24 mouse cellular contexts compared by ENCODE assay signal in genomic region chr1:159861782-159862474, GRCm38 (mm10).
DNase-seq lines count a peak whose midpoint lies in the region; ATAC-seq lines count a peak whose summit lies in the region.
"Had no signal": no experiment of that assay in that cellular context is flagged by ENCODE, and none has a peak within 500 bp of the region (broad histone marks: within the 10 kb centered on the region; RNA-seq: fewer than 3 reads in every experiment).

No protein-coding gene starts in this region.

- ATAC-seq in limb, embryonic 13.5 days (ENCODE audit: low FRiP score, low read depth), result peak; percentile 24; the same call in 1 of the 2 replicates
- peak; percentile 65 for ATAC-seq in embryonic facial prominence, embryonic 15.5 days (ENCODE audit: insufficient number of reproducible peaks, low FRiP score, low TSS enrichment, low read depth)
- ATAC-seq in kidney, embryonic 14.5 days (ENCODE audit: low FRiP score, low TSS enrichment), result no peak
- ATAC-seq: forebrain, embryonic 14.5 days; hindbrain, postnatal 0 days; inflammation-experienced regulatory T-cells, adult 6 months; intestine, embryonic 16.5 days had no signal

- peaks cover 6% of the 10 kb centered on the region; the same call in 1 of the 2 replicates for H3K4me1 ChIP-seq in limb, embryonic 13.5 days
- peaks cover 4% of the 10 kb centered on the region; the same call in 1 of the 2 replicates for H3K4me1 ChIP-seq in limb, embryonic 10.5 days
- no peaks in the 10 kb centered on the region for H3K4me1 ChIP-seq in embryonic facial prominence, embryonic 15.5 days
- no peaks in the 10 kb centered on the region for H3K4me1 ChIP-seq in kidney, embryonic 14.5 days (ENCODE audit: control insufficient read depth, insufficient read depth, low read length)
- H3K4me1 ChIP-seq in forebrain, embryonic 10.5 days, result peaks cover 10% of the 10 kb centered on the region
- H3K4me1 ChIP-seq: heart, embryonic 12.5 days; heart, embryonic 15.5 days had no signal

- DNase-seq in limb, embryonic 10.5 days (ENCODE audit: low spot score), result no peak
- peak; percentile 29 for DNase-seq in 3T3-L1 (ENCODE audit: low read depth, low spot score)
- DNase-seq in Muller cell, postnatal 12 days (ENCODE audit: inconsistent ontology term), result peak; percentile 88
- no peak for DNase-seq in neural tube, embryonic 10.5 days (ENCODE audit: extremely low spot score, low spot score)
- no peak for DNase-seq in forebrain, embryonic 10.5 days (ENCODE audit: extremely low spot score, low spot score)
- DNase-seq: adrenal gland, adult 2 months; adrenal gland, postnatal 14 days; cerebellum, adult 11 months; cerebellum, adult 8-10 months; gastrocnemius, postnatal 25 days; heart, adult 18-20 months; heart, postnatal 10 days; heart, postnatal 4 days had no signal

- H3K4me3 ChIP-seq in limb, embryonic 13.5 days, result no peak overlapping the region
- no peak overlapping the region for H3K4me3 ChIP-seq in limb, embryonic 10.5 days
- H3K4me3 ChIP-seq in embryonic facial prominence, embryonic 15.5 days (replicated peaks), result no peak overlapping the region
- no peak overlapping the region for H3K4me3 ChIP-seq in kidney, embryonic 14.5 days (ENCODE audit: low read length)
- H3K4me3 ChIP-seq in forebrain, embryonic 10.5 days, result no peak overlapping the region
- H3K4me3 ChIP-seq: erythroblast, embryonic 14.5 days; heart, embryonic 12.5 days; heart, embryonic 15.5 days had no signal

- no peaks in the 10 kb centered on the region for H3K36me3 ChIP-seq in limb, embryonic 13.5 days
- no peaks in the 10 kb centered on the region for H3K36me3 ChIP-seq in limb, embryonic 10.5 days
- no peaks in the 10 kb centered on the region for H3K36me3 ChIP-seq in embryonic facial prominence, embryonic 15.5 days
- no peaks in the 10 kb centered on the region for H3K36me3 ChIP-seq in kidney, embryonic 14.5 days (ENCODE audit: control insufficient read depth, insufficient read depth, low read length)
- H3K36me3 ChIP-seq in forebrain, embryonic 10.5 days (replicated peaks), result no peaks in the 10 kb centered on the region
- H3K36me3 ChIP-seq: heart, embryonic 12.5 days; heart, embryonic 15.5 days had no signal

- WGBS in limb, embryonic 13.5 days, result 59% methylated on average over 3 of the region's 3 CpGs
- 84% methylated on average over 3 of the region's 3 CpGs for WGBS in limb, embryonic 10.5 days
- 32% methylated on average over 3 of the region's 3 CpGs for WGBS in embryonic facial prominence, embryonic 15.5 days
- 65% methylated on average over 3 of the region's 3 CpGs for WGBS in kidney, embryonic 14.5 days
- 91% methylated on average over 3 of the region's 3 CpGs for WGBS in forebrain, embryonic 10.5 days

- H3K27ac ChIP-seq in limb, embryonic 13.5 days, result no peak overlapping the region
- H3K27ac ChIP-seq in limb, embryonic 10.5 days, result no peak overlapping the region
- no peak overlapping the region for H3K27ac ChIP-seq in embryonic facial prominence, embryonic 15.5 days (replicated peaks)
- H3K27ac ChIP-seq in kidney, embryonic 14.5 days (ENCODE audit: low read depth, low read length), result no peak overlapping the region
- H3K27ac ChIP-seq in forebrain, embryonic 10.5 days, result no peak overlapping the region
- H3K27ac ChIP-seq: heart, embryonic 15.5 days; hindbrain, embryonic 14.5 days; hindbrain, postnatal 0 days had no signal

- H3K27me3 ChIP-seq in limb, embryonic 13.5 days, result no peaks in the 10 kb centered on the region
- H3K27me3 ChIP-seq in limb, embryonic 10.5 days (ENCODE audit: low read depth, poor library complexity, severe bottlenecking), result no peaks in the 10 kb centered on the region
- no peaks in the 10 kb centered on the region for H3K27me3 ChIP-seq in embryonic facial prominence, embryonic 15.5 days
- H3K27me3 ChIP-seq in kidney, embryonic 14.5 days (ENCODE audit: control insufficient read depth, insufficient read depth, low read length), result no peaks in the 10 kb centered on the region
- peaks cover 61% of the 10 kb centered on the region for H3K27me3 ChIP-seq in forebrain, embryonic 10.5 days (ENCODE audit: poor library complexity, severe bottlenecking)
- H3K27me3 ChIP-seq: heart, embryonic 12.5 days; heart, embryonic 15.5 days had no signal

- H3K9me3 ChIP-seq in limb, embryonic 13.5 days, result no peaks in the 10 kb centered on the region
- no peaks in the 10 kb centered on the region for H3K9me3 ChIP-seq in limb, embryonic 10.5 days (replicated peaks)
- H3K9me3 ChIP-seq in embryonic facial prominence, embryonic 15.5 days (replicated peaks), result no peaks in the 10 kb centered on the region
- H3K9me3 ChIP-seq in kidney, embryonic 14.5 days (ENCODE audit: control insufficient read depth, low read length), result no peaks in the 10 kb centered on the region
- no peaks in the 10 kb centered on the region for H3K9me3 ChIP-seq in forebrain, embryonic 10.5 days
- H3K9me3 ChIP-seq: heart, embryonic 12.5 days; heart, embryonic 15.5 days had no signal

- H3K9ac ChIP-seq in limb, embryonic 13.5 days, result no peak overlapping the region
- H3K9ac ChIP-seq in embryonic facial prominence, embryonic 15.5 days, result no peak overlapping the region
- H3K9ac ChIP-seq in kidney, embryonic 14.5 days (ENCODE audit: low read depth, low read length), result no peak overlapping the region
- H3K9ac ChIP-seq: heart, embryonic 12.5 days; heart, embryonic 15.5 days; hindbrain, embryonic 14.5 days had no signal

- H3K4me2 ChIP-seq in limb, embryonic 13.5 days (replicated peaks), result no peak overlapping the region
- no peak overlapping the region for H3K4me2 ChIP-seq in embryonic facial prominence, embryonic 15.5 days (replicated peaks)
- H3K4me2 ChIP-seq in kidney, embryonic 14.5 days (replicated peaks; ENCODE audit: low read depth, low read length), result no peak overlapping the region
- H3K4me2 ChIP-seq: heart, embryonic 12.5 days; heart, embryonic 15.5 days; hindbrain, embryonic 14.5 days had no signal

Comparison
In these comparisons a context has a peak if more than half of its experiments do, and no peak if none do; other contexts are left out.
1. DNase-seq: peak in 3T3-L1 (single experiment) and Muller cell, postnatal 12 days (single experiment); none in limb, embryonic 10.5 days (single experiment), neural tube, embryonic 10.5 days (single experiment) and forebrain, embryonic 10.5 days (single experiment).